Comparison of ENCODE assay signal across 7 mouse cellular contexts in the genomic region with DNA sequence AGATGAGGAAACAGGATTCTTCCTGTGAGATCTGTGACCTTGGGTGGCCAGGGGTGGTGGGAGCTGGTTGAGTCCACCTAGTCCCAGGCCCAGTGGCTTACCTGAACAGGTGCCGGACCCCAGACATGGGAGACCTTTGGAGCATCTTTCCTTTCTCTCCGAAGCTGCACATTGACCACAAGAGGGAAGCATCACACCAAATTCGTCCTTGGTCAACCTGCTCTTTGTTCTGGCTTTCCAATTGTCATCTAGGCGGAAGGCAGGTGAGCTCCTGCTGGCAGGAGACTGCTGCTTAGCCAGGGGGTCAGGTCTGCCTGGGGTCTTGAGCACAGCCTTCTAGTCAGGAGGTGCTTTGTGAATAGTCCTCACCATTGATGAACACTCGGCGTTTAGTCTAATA.
DNase-seq lines count a peak whose midpoint lies in the region; TF ChIP-seq lines count a peak whose summit lies in the region.

No protein-coding gene starts in this region.

- TF ChIP-seq POLR2A in brain, embryonic 14.5 days (IDR thresholded peaks at IDR 0.05; ENCODE audit: borderline replicate concordance, extremely low read depth, insufficient read depth, insufficient read length, poor library complexity, severe bottlenecking), result no peak

- DNase-seq in layer of hippocampus, adult 11-12 months (ENCODE audit: low spot score), result peak; percentile 15
- DNase-seq in layer of hippocampus, postnatal 36 days, result no peak
- DNase-seq in ES-CJ7 (ENCODE audit: low read depth, low spot score), result peak; percentile 72
- DNase-seq in brain, embryonic 14.5 days (ENCODE audit: low read depth), result peak; percentile 81
- peak; percentile 21 for DNase-seq in lung, postnatal 10 days
- DNase-seq in gastrocnemius, adult 8-10 months (ENCODE audit: low spot score in 2 of 2), result no peak
- no peak for DNase-seq in T-cell, adult 2 months (ENCODE audit: low spot score)

- peak; percentile 63; the same call in 1 of the 2 replicates for TF ChIP-seq CTCF in brain, embryonic 14.5 days (IDR thresholded peaks at IDR 0.05; ENCODE audit: borderline replicate concordance, extremely low read depth, insufficient read depth, insufficient read length)

Comparison
In these comparisons a context has a peak if more than half of its experiments do, and no peak if none do; other contexts are left out.
1. DNase-seq: peak in layer of hippocampus, adult 11-12 months (single experiment), ES-CJ7 (single experiment), brain, embryonic 14.5 days (single experiment) and lung, postnatal 10 days (single experiment); none in layer of hippocampus, postnatal 36 days (0 of 2), gastrocnemius, adult 8-10 months (0 of 2) and T-cell, adult 2 months (single experiment).